Mouse (Mus musculus) C2C12 (cell line): ENCODE results near the gene Cox8b.

Experiments
- CTCF ChIP-seq: IDR thresholded peaks from one replicate; pipeline ENCODE4 v1.5.1; 2011; ENCODE audit not compliant: control insufficient read depth, insufficient read depth, insufficient read length
- USF1 ChIP-seq: IDR thresholded peaks from one replicate; pipeline ENCODE4 v1.6.1; 2011; ENCODE audit warnings: low read depth, mild to moderate bottlenecking, control low read depth, moderate library complexity

GRCm38 (mm10) chr7:140907697-140908096 is 7.5 kb upstream of the Cox8b start:
- no peak for TF ChIP-seq CTCF
- no peak for TF ChIP-seq USF1
